Mouse (Mus musculus) urinary bladder, postnatal 25 days (tissue): Measurements from ENCODE around the gene Acsf2.
A peak's percentile ranks its signal among the peaks of the same experiment; 100 is the strongest.
"Not testable (repeated sequence)": the region's sequence is repeated elsewhere in the genome, so short reads cannot be mapped to it uniquely, and the experiment has no call there.

Experiments used
- DNase-seq: peaks from one replicate; pipeline ENCODE4 v3.0.0; 2022; ENCODE audit warnings: low spot score

The Acsf2 gene

DNA sequence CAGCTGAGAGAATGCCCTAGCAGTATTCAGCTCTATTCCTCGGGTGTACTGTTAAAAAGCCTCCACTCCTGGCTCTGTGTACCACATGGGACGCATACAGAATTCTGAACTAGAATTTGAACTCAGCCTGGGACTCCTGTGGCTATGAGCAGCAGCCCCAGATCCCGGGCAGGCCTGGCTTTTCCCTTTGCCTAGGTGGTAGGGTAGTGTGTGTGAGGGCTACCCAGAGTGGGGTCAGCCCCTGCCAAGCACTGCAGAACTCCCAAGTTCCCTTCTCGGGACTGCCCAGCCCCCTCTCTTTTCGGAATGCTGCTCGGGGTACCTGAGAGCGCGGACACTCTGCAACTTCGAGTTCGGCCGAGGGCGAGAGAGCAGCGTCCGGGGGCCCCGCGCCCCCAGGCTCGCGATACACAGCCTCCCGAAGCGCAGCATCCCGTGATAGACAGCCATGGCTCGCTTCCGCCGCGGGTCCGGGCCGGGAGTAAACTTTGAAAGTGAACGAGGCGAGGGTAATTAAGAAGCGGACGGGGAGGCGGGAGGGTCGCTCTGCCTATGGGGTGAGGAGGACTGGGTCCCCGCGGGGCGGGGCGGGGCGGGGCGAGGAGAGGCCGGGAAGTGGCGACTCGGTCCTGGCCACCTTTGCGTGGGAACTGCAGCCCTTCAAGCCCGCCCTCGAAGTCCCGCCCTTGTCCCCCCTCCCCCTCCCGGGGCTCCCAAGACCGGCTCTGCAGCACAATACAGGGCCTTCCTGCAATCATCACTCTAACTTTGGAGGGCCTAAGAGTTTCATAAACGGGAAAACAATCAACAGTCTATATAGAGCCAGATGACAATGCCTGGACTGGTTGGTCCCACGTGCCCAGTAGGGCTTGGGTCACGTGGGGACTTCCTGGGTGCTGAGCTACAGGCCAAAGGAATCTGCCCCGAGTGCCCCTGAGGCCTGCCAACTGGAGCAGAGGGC is at the start of gene Acsf2:
TSS of gene Acsf2 (minus strand) at position 551 of the 961 bp plus-strand sequence.
- peak; percentile 74 for DNase-seq

DNA sequence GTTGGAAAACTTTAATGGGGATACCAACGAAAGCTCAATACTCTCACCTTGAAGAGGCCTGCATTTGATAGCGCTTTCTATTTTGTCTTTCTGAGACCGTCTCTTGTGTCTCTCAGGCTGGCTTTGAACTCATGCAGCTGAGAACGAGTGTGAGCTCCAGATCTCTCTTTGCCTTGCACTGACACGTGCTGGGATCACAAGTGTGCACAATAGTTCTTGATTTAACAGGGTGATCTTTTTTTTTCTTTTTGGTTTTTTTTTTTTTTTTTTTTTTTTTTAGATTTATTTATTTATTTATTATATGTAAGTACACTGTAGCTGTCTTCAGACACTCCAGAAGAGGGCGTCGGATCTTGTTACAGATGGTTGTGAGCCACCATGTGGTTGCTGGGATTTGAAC is 49.6 kb upstream of the Acsf2 start:
- not testable (repeated sequence) for DNase-seq

DNA sequence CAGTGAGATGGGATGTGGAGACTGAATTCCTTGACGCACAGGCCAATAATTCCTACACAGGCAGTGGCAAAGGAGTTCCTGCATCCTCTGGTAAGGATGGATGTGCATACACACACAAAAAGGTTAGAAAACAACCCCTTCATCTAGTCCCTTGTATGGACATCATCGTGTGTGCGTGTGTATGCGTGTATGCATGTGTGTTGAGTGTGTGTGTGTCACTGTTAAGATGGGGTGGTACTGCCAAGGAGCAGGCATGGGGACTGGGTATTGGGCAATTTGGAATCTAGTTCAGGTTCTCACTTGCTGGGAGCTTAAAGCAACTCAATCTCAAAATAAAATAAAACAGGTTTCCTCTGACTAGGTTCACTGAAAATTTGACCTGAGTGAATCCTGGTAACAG is 44.8 kb upstream of the Acsf2 start:
- DNase-seq: no peak

DNA sequence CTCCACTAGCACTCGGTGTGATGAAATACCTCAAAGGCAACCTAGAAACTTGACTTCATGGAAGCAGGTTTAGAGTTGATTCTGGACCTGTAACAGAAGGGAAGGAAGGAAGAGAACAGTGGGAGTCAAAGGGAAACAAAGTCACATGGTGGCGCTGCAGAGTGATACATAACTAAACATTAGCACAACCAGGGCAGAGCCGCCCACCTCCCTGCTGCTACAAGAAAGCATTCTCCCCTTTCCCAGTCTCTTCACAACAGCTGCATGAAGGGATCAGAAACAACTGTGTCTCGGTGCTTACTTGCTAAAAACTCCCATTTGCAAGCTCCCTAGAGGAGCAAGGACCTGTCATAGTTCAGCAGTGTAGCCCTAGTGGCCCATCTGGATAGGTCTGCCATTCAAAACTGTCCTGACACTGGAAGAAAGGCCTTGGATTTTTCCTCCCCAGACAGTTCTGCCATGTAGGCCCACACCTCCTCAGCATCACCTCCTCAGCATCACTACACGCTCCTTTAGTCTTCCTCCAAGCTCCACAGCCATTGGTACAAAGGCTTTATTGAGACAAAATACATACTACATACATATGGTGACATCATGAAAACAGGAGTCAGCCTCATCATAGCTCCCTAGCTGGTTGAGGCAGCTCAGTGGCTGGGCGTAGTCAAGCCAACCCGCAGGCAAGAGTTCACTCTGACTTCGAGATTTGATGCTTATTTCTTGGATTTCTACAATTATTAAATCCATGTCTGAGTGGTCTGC is 43.0 kb upstream of the Acsf2 start:
- no peak for DNase-seq

DNA sequence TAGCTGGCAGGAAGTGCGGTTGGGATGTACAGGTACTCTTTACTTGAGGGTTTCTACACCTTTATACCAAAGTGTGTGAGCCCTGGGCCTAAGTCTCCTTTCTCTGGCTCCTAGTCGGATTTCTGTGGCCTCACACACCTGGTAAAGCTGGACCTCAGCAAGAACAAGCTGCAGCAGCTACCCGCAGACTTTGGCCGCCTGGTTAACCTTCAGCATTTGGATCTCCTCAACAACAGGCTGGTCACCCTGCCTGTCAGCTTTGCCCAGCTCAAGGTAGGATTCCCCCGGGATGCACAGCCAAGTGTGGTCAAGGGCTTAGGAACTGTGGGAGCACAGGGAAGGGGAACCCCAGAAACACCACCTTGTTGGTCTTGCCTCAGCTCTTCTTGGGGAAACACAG is 32.8 kb upstream of the Acsf2 start:
- no peak for DNase-seq

DNA sequence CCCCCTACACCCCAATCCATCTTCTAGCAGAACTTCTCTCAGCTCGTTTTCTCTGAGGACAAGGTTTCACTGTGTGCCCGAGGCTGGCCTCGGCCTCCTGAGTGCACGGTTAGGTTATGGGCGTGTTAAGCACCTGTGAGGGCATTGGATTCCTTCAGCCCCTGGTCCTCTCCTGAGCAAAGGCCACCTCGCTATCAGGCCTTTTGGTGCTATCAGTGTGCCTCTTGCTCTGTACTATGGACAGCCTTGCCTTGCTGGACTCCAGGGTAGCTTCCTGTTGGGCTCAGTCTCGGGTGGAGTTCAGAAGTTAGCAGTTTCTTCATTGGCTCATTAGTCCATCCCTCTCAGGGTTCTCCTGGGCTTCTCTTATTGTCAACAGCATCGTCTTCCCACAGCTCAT is 31.3 kb upstream of the Acsf2 start:
- no peak for DNase-seq

DNA sequence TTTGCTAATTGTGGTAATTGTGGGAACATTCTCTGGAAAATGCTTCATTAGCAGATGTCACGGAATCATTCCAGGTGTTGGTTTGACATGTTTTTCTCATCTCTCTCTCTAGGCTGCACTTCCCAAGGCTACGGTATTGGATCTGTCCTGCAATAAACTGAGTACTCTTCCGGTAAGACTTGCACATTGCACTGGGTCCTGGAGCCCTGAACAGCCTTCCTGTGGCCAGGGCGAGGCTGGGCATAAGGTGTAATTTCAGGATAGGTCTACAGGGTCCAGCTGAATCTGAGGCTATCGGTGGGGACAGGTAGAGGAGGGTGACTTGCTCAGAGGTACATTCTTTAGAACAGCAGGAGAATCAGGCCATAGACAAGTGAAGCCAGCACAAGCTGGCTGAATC is 30.3 kb upstream of the Acsf2 start:
- DNase-seq: no peak

DNA sequence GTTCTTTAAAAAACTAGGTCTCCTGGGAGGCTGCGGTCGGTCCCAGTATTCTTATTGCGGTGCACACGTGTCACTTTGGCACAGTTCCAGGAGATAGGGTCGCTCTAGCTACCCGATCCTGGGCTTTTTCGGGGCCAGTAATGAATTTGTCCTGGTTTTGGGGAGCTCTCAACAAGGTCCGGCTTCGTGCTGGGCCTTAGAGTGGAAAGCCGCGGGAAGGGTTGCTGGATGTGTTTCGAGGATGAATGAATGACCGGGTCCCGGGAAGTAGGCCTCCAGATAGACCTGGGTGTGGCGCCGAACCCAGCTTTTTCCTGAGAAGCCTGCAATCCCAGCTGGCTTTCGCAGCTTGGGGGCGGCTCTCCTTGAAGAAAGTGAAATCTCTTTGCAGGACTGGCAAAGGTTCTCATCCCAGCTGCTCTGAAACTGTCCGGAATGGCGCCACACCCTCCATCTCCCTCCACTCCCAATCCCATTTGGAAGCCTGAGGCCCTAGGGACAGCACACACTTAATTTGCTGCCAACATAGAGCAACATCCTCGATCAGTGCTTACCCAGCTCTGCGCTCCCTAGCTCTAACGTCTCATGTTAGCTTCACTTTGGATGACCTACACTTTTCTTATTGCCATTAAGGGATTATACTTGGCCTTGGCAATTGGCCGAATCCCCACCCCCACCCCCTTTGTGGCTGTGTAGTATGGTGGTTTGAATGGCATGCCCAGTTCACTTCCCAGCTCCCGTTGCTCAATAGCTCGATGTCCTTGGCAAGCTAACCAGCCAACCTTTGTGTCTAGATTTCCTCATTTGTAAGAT is 28.7 kb upstream of the Acsf2 start:
- DNase-seq: peak; percentile 51

DNA sequence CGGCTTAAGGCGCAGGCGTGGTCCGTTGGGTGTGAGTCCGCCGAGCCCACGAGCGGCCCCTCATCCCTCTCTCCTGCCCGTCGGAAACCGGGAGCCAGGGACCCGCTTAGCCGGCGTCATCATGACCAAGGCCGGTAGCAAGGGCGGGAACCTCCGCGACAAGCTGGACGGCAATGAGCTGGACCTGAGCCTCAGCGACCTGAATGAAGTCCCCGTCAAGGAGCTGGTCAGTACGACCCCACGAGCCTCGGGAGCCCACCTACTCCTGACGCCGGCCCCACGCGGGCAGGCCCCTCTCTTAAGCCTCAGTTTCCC is 28.2 kb upstream of the Acsf2 start:
- no peak for DNase-seq

DNA sequence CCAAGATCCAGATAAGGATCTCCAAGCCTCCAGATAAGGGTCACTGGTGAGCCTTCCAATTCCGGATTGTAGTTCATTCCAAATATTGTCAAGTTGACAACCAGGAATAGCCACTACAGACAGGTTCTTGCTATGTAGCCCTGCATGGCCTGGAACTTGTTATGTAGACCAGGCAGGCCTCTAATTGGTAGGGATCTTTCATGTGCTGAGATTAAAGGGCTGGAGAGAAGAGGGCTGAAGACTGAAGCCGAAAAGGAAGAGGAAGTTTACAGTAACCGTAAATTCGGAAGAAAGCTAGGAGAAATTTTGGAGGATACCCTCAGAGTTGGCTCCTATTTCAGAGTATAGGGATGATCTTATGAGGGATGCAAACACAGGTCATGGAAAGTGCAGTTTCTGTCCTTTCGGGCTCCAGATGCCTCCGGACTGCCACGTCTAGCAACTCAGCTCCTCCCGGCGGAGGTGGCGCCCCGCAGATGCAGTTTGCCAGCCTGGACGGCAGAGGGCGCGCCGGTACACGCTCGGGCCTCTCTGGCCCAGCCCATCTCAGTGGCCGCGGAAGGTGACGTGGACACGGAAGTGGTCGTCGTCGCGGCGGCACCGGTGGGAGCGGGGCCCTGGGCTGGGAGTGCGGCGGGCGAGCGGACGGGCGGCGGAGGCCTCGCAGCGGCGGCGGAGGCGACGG is 27.7 kb upstream of the Acsf2 start, which contains the start of gene Lrrc59:
TSS of gene Lrrc59 (plus strand) at position 569 of the 685 bp plus-strand sequence.
- DNase-seq: peak; percentile 97

DNA sequence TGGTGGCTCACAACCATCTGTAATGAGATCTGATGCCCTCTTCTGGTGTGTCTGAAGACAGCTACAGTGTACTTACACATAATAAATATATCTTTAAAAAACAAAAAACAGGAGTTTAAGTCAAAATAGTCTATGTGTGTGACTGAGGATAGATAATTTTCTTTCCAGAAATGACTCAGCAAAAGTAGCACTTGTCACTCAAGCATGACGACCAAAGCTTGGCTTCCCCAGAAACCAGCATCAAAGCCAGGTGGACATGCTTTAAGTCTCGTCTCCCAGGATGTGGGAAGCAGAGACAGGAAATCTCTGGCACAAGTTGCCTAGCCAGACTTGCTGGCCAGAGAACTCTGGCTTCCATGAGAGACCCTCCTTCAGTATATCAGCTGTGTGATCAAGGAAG is 20.5 kb upstream of the Acsf2 start:
- no peak for DNase-seq

DNA sequence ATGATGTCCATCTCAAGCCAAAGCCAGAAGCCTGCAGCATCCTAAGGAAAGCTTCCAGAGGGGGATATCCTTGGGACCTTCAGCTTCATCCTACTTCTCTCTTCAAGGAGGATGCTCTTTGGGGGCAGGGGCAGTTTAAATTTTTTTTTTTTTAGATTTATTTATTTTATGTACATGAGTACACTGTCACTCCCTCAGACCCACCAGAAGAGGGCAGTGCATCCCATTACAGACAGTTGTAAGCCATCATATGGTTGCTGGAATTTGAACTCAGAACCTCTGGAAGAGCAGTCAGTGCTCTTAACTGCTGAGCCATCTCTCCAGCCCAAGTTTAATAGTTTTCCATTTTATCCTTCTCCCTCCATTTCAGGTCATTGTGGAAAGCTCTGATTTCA is 19.8 kb upstream of the Acsf2 start:
- DNase-seq: no peak

DNA sequence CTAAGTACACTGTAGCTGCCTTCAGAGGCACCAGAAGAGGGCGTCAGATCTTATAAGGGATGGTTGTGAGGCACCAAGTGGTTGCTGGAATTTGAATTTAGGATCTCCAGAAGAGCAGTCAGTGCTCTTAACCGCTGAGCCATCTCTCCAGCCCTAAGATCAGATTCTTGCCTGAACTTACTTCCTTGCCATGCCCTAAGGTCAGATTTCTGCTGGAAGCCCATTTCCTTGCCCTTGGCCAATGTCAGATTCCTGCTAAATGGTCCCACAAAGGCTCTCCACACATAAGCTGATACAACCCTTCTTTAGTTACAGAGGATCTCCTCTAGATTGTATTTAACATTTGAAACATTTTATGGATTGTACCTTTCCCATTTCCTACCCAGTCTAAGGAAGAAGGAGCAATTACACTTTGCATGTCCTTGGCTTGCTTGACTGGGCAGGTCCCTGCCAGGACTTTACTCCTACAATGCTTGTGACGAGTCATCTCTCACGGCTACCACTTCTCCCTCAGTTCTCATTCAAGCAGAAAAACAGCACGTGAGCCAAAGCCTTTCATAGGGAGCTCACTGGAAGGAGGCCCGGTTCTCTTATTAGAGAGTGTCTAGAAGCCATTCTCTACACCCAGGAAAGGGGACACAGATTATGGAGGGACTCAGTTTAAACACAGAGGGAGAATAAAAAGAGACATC is 19.2 kb upstream of the Acsf2 start:
- DNase-seq: no peak

DNA sequence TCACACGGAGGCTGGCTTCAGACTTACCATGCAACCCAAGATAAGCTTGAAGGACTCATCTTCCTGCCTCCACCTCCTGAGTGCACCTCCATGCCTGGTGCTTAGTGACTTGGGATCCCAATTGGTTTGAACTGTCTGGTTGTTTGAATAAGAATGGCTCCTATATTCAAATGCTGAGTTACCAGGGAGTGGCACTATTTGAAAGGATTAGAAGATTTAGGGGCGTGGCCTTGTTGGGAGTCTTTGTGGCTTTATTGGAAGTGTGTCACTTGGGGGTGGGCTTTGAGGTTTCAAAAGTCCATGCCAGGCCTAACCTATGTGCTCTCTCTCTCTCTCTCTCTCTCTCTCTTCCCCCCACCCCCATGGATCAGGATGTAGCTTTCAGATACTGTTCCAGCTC is 16.0 kb upstream of the Acsf2 start:
- no peak for DNase-seq

DNA sequence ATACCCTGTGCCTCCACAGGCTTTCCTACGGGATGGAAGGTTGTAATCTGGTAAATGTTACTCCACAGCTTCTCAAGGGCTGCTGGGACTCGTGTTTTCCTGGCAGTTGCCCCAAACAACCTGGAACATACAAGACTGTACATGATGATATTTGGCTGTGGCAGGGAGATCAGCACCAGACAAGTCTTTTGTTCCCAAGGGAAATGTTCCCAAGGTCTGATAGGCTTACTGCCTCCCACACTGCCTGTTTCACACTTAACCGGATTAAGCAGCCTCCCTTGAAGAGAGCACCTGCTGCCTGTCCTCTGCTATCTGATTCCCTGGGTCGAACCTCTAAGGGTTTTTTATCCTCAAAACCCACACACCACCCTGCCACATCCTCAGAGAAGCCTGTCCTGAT is 13.8 kb upstream of the Acsf2 start:
- no peak for DNase-seq

DNA sequence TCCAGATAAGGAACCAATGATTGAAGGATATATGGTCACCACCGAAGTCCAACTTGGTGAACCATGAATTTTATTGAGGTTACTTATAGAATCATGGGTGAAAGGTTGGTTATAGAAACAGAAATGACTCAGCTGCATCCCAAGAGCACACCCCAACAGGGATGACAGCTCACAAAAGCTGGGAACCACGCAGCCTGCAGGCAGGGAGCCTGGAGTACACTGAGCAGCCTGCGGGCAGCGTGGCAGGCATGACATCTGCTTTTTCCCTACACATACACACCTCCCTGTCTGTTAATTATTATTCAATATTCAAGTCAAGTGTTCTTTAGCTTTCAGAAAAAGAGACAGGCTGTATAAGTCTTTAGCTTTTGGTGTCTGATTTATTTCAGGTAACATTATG is 12.9 kb upstream of the Acsf2 start:
- DNase-seq: no peak

DNA sequence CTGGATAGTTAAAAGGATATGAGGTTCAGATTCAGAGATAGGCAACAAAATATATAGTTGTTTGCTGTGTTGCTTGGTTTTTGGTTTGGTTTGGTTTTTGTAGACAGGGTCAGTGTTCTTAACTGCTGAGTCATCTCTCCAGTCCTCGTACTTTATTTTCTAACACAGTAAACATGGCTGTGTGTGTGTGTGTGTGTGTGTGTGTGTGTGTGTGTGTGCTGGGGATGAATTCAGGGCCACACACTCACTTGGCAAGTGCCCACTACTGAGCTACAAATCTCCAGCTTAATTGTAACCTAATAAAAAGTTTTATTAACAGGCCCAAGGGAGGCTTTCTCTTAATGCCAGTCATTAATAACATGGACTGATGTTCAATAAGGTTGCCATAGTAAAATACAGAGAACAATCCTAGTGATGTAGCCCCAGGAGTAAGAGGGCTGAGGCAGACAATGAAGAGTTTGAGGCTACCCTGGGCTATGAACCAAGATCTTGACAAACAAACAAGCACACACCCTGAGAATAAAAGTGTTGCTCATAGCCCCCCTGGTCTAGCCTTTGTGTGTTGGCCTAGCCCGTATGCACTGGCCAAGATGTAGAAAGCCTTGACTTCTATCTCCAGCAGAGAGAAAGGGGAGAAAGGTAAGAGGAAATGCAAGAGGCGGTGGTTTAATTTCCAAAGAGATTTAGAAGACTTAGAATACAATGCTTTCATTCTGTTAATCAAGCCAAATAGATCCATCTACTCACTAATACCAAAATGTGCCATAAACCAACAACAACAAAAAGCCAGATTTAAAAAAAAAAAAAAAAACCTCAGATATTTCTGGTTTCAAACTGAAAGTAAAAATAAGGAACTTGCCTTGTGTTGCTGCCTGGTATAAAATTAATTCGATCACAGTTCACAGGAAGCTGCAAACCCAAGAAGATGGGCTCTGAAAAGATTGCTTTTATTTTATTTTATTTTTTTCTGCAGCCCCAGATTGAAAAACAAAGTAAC is 9.4 kb upstream of the Acsf2 start:
- peak; percentile 15 for DNase-seq

DNA sequence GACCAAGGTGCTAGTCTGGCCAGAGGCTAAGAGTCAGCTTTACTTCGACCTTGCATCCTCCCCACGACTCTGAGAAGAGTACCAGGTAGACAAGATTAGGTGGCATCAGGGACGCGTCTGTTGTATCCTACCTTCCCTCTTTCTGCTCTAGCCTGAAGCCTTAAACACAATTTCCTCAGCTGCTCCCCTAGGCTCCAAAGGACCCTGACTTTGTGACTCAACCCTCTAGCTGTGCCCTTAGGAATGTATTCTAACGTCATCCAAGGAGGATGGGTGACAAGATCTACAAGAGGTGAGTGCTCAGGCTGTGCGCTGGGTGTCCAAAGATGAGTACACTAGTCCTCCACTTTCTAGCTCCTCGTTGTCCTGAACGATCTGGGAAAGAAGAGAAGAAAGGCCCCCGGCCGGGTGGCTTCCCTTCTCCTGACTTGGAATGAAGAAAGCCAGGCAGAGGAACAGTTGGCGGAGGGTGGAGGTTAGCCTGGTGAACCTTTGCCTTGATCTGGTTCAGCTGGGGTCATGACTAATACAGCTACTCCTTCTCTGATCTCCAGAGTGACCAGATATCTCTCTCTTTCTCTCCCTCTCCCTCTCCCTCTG is 785 bp upstream of the Acsf2 start:
- DNase-seq: no peak

DNA sequence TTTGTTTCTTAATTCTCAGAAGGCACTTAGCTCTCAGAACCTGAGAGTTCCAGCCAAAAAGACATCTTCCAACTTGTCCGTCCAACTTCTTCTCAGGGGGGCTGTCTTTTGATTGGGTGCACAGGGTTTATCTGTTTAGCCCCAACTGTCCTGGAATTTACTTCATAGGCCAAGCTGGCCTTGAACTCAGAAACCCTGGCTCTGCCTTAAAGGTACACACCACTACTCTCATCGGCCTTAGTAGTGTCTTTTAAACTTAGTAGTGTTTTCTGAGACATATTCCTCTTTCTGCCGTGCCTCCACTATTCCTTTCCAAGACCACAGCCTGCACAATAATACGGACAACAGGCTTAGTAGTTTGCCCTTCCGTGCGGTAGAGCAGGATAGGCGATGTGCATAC is 1.2 kb downstream of the Acsf2 start:
- no peak for DNase-seq
